Mouse (Mus musculus) testis, adult 2 months (tissue): ENCODE results near the gene Kcnq1.

Source experiments
- CTCF ChIP-seq: fragments of 200-500 bp; IDR thresholded peaks from 2 replicates; pipeline ENCODE4 v1.5.1; 2012; ENCODE audit warnings: low read depth, mild to moderate bottlenecking, inconsistent platforms, low read length, moderate library complexity; ENCODE audit not compliant: control insufficient read depth, insufficient read depth, insufficient replicate concordance
- POLR2A ChIP-seq: fragments of 200-500 bp; IDR thresholded peaks from 2 replicates; pipeline ENCODE4 v1.6.1; 2012; ENCODE audit warnings: low read depth, mild to moderate bottlenecking, inconsistent platforms, low read length, moderate library complexity; ENCODE audit not compliant: control insufficient read depth

DNA sequence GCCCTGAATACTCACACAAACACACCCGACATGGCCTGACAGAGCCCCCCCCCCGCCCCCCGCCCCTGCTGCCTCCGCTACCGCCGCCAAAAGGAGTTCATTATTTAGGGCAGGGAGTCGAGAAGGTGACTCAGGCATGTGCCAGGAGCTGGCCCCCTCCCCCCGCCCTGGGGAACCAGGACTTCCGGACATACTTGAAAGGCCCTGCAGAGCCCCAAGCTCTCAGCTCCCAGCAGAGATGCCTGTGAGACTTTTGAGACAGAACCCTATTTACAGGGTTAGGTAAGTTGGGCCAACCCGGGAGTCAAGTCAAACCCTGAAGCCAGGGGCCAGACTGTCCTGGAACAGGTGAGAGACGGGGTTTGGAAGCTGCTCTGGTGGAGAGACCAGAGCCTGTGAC is 355.8 kb downstream of the Kcnq1 start:
- no peak for TF ChIP-seq POLR2A
- no peak for TF ChIP-seq CTCF
